Mouse (Mus musculus) embryonic facial prominence, embryonic 12.5 days (tissue): ENCODE measurements around the gene Stat3. TPM values are rescaled to one million over a fixed set of nuclear protein-coding genes. Genes with fewer than 3 reads are reported as not detected.
A peak's percentile ranks its signal among the peaks of the same experiment; 100 is the strongest.

Experiments
- ATAC-seq: fragments of 200-750 bp; cut with Nextera tagmentation; 2 replicates; pipeline ENCODE4 v1.8.0; 2017; ENCODE audit not compliant: insufficient number of reproducible peaks, insufficient read depth, low FRiP score, low TSS enrichment
- H3K27ac ChIP-seq: fragments of 300-500 bp; sonication (generic); 2 replicates; pipeline ENCODE4 v1.5.1; 2016; ENCODE audit warnings: mild to moderate bottlenecking
- H3K27me3 ChIP-seq: fragments of 300-500 bp; sonication (generic); 2 replicates; pipeline ENCODE4 v1.6.1; 2016; ENCODE audit warnings: mild to moderate bottlenecking, moderate library complexity
- H3K36me3 ChIP-seq: fragments of 300-500 bp; sonication (generic); 2 replicates; pipeline ENCODE4 v1.6.1; 2016; ENCODE audit warnings: mild to moderate bottlenecking
- H3K4me1 ChIP-seq: fragments of 300-500 bp; sonication (generic); 2 replicates; pipeline ENCODE4 v1.6.1; 2016
- H3K4me2 ChIP-seq: fragments of 300-500 bp; sonication (generic); replicated peaks from 2 replicates; pipeline ENCODE4 v1.6.1; 2016; ENCODE audit warnings: mild to moderate bottlenecking, moderate library complexity
- H3K4me3 ChIP-seq: fragments of 300-500 bp; sonication (generic); 2 replicates; pipeline ENCODE4 v1.5.1; 2016; ENCODE audit warnings: mild to moderate bottlenecking
- H3K9ac ChIP-seq: fragments of 300-500 bp; sonication (generic); 2 replicates; pipeline ENCODE4 v1.6.1; 2016; ENCODE audit warnings: mild to moderate bottlenecking, moderate library complexity
- H3K9me3 ChIP-seq: fragments of 300-500 bp; sonication (generic); 2 replicates; pipeline ENCODE4 v1.6.1; 2016; ENCODE audit warnings: mild to moderate bottlenecking, moderate library complexity
- WGBS: fragments of 180-500 bp; shearing (Covaris S2); methylation state at CpG from one replicate; pipeline ENCODE4 v1.1.7; 2016; 5-methylcytosine and 5-hydroxymethylcytosine counted together
- polyA plus RNA-seq: library from polyadenylated mRNA; unstranded; fragments of >200 nt; fragmentation: Nextera tagmentation; extraction: Ambion mirVana; gene quantifications from 2 replicates; pipeline ENCODE4 v1.2.1, GENCODE M21; 2016

The Stat3 gene
- polyA plus RNA-seq, 1 experiment from 2014 or later, result 38.4 TPM

DNA sequence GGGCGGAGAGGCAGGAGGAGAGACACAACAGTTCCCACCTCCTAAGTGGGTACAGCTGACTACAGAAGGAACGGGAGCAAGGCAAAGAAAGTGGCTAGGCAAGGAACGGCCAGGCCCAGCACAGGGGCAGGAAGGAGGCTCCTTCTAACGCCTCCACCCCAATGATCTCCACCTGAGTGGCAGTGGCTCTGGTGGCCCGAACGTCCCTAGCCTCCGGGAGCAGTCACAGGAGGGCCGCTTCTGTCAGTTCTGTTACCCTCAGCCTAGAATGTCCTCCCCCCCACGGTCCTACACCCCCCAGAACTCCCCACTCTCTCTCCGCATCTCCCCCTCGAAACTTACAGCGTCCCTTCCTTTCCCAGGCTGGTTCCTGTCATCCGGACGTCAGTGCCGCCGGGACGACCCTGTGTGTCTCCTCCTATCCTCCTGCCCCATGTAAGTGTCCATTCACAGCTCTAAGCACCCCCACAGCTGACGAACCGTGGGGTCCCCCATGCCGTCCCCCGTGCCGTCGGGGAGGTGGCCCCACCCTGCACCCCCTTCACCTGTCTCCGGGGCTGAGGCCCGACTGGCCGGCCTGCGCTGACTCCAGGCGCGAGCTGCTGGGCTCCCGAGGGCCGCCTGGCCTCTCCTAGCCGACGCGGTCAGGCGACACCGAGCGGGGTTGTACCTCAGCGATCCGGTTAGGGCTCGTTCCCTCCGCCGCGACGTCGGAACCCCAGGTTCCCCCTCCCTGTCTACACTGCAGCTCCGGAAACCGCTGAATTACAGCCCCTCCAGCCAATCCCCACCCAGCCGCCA lies 429 bp downstream of the Stat3 start:
- H3K27ac ChIP-seq, result peak overlapping the region; percentile 69

DNA sequence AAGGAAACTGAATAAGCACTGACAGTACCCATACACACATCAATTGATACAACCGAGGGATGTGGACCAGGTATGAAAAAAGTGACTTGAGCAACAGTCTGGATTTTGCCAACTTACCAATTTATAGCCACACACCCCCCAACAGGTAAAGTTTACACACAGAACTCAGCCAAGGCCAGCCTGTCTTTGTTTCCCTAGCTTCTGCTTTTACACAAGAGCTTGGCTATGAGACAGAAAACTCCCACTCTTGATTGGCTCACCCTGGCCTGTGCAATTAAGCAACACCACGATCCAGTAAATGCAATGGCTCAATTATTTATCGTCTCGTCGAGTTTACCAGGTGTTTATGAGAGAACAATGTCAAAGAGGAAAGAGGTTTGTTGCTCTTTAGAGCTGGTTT lies 1.2 kb downstream of the Stat3 start:
- peak overlapping the region; percentile 72 for H3K4me2 ChIP-seq

More for the DNA sequence above, 429 bp downstream of the Stat3 start:
- ATAC-seq, result no peak; the same call in 1 of the 2 replicates
- no peaks in the 10 kb centered on the region for H3K36me3 ChIP-seq
- H3K9ac ChIP-seq, result peak overlapping the region; percentile 72
- 1% methylated on average over 47 of the region's 48 CpGs for WGBS
- 0 out of 2 replicates have a peak, but pooled peaks cover 4% of the 10 kb centered on the region for H3K4me1 ChIP-seq
- no peaks in the 10 kb centered on the region for H3K9me3 ChIP-seq
- no peaks in the 10 kb centered on the region for H3K27me3 ChIP-seq
- H3K4me3 ChIP-seq, result peak overlapping the region; percentile 65
- peak overlapping the region; percentile 72 for H3K4me2 ChIP-seq

DNA sequence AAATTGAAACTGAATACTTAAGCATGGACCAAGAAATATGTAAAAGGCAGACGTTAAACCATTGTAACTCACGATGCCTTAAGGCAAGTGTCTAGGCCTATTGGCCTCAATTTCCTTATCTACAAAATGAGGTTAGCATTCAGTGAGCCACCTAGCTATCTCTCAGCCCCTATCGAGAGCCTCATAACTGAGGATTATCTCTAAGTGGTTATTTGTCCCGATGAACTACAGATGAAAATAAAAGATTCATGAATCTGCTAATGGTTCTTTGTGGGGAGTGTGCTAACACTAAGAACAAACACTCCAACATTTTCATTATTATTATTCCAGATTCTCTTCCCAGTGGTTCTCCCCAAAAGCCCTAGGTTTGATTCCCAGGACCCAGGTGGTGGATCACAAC lies 2.0 kb downstream of the Stat3 start:
- H3K27me3 ChIP-seq, result no peaks in the 10 kb centered on the region
- H3K27ac ChIP-seq, result no peak overlapping the region
- H3K4me2 ChIP-seq, result no peak overlapping the region
- H3K9ac ChIP-seq, result no peak overlapping the region
- H3K9me3 ChIP-seq, result no peaks in the 10 kb centered on the region
- no peaks in the 10 kb centered on the region for H3K36me3 ChIP-seq
- WGBS, result 67% methylated on average over 4 of the region's 4 CpGs
- H3K4me1 ChIP-seq, result 0 out of 2 replicates have a peak, but pooled peaks cover 4% of the 10 kb centered on the region
- H3K4me3 ChIP-seq, result no peak overlapping the region
- ATAC-seq, result no peak

More for the DNA sequence above, 1.2 kb downstream of the Stat3 start:
- no peak for ATAC-seq
- Histone ChIP-seq H3K27ac (no peak overlapping the region), H3K9ac (no peak overlapping the region), H3K4me3 (peak overlapping the region; percentile 65; the same call in 1 of the 2 replicates), H3K36me3 (no peaks in the 10 kb centered on the region), H3K4me1 (0 out of 2 replicates have a peak, but pooled peaks cover 4% of the 10 kb centered on the region), H3K27me3 (no peaks in the 10 kb centered on the region), H3K9me3 (no peaks in the 10 kb centered on the region)
- 27% methylated on average over 5 of the region's 5 CpGs for WGBS

DNA sequence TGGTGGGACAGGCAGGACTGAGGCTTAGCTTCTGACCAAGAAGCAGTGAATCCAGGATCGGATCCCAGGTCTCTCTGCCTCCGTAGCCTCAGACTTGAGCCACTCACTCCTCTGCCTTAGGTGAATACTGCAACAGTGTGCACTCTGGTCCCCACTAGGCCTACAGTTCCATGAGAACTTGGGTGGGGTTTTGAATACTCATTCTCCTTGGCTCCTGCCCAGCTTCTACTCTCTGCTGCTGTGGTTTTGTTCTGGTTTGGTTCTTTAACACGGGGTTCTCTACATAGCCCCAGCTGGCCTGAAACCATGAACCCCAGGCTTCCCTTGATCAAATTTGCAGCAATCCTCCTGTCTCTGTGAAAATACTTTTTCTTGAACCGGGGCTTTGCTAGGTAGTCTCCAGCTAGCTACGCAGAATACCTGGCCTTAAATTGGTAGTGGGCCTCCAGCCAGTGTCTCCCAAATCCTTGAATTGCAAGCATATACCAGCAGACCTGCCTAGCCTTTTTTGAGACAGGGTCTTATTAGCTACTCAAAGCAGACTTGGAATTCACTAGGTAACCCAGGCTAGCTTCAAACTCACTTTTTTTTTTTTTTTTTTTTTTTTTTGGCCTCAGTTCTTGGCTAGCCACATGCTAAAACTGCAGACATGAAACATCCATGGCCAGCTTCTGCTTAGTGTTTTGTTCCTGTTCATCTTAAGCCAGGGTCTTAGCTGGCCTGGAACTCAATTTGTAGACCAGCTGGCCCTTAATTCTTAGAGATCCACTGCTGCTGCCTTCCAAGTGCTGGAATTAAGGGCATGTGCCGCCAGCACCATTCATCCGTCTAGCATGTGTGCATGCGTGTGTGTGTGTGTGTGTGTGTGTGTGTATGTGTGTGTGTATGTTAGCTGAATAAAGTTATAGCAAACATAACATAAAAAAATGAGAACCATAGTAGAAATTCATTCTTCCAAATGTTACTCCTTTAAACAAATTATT lies 3.7 kb downstream of the Stat3 start:
- no peaks in the 10 kb centered on the region for H3K36me3 ChIP-seq
- no peaks in the 10 kb centered on the region for H3K9me3 ChIP-seq
- H3K4me1 ChIP-seq, result 0 out of 2 replicates have a peak, but pooled peaks cover 4% of the 10 kb centered on the region
- no peak overlapping the region for H3K4me2 ChIP-seq
- no peak for ATAC-seq
- no peak overlapping the region for H3K27ac ChIP-seq
- H3K4me3 ChIP-seq, result no peak overlapping the region
- 87% methylated on average over 8 of the region's 8 CpGs for WGBS
- no peak overlapping the region for H3K9ac ChIP-seq
- H3K27me3 ChIP-seq, result no peaks in the 10 kb centered on the region

DNA sequence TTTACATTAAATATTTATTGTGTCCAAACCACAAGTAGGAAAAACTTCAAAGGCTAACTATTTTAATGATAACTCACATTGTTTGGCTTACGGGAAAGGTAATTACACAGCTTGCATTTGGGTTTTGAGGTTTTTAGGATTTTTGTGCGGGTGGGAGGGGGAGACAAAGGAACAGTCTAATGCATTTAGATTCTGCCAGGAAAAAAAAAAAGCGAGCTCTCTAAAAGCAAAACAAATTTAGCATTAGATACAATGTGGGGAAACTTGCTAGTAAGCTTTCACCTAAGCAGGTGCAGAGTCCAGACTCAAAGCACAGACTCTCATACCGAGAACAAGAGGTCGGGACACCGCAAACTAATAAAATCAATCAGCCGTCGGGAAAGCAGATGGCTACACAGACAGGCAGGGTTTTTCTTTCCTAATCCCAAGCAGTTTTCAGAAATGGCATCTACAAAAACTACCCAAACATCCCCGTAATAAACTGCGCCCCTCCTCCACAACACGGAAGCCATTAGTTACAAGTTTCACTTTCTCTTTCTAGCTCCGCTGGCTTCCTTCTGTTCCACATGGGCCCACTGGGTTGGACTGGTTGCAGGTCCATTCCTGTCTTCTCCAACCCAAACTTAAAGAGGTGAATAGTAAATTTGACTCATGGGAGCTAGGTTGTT lies 8.0 kb downstream of the Stat3 start:
- H3K9ac ChIP-seq, result no peak overlapping the region
- no peaks in the 10 kb centered on the region for H3K27me3 ChIP-seq

DNA sequence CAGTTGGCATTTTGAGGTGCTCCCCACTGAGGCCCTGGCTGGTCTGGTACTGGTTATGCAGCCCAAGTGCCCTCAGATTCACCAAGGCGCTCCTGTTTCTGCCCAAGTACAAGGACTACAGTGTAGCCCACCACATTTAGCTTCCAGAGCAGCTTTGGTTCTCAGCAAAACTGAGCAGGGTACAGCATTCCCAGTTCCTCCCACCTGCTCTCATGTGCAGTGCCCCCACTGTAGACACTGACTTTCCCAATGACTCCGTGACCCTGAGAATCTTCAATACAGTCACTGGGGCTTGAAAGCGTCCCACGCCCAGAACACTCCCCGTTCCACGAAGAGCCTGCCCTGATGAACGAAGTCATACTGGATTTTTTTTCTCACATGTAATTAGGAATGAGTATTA lies 8.7 kb downstream of the Stat3 start:
- Histone ChIP-seq H3K9me3 (no peaks in the 10 kb centered on the region), H3K27me3 (no peaks in the 10 kb centered on the region), H3K36me3 (no peaks in the 10 kb centered on the region), H3K4me1 (no peaks in the 10 kb centered on the region), H3K4me2 (no peak overlapping the region), H3K9ac (no peak overlapping the region), H3K27ac (no peak overlapping the region), H3K4me3 (no peak overlapping the region)
- WGBS, result 80% methylated on average over 7 of the region's 7 CpGs
- ATAC-seq, result no peak

More for the DNA sequence above, 8.0 kb downstream of the Stat3 start:
- ATAC-seq, result no peak
- Histone ChIP-seq H3K9me3 (no peaks in the 10 kb centered on the region), H3K27ac (no peak overlapping the region), H3K4me1 (no peaks in the 10 kb centered on the region), H3K36me3 (no peaks in the 10 kb centered on the region), H3K4me3 (no peak overlapping the region), H3K4me2 (no peak overlapping the region)
- 70% methylated on average over 12 of the region's 12 CpGs for WGBS

DNA sequence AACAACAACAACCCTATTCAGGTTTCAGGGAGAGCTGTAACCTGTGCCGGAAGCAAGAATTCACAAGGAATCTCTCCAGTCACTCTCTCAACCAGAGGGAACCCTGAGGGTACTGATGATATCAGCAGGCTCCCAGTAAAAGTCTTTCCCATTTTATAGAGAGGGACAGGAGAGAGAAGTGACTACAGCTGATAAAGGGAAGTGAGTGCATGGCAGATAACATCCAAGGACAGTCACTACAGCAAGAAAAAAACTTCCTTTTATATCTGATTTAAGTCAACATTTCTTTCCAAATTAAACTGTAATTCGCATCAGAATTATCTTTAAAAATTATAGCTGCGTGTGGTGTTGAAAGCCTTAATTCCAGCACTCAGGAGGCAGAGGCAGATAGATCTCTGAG lies 12.0 kb downstream of the Stat3 start:
- Histone ChIP-seq H3K36me3 (no peaks in the 10 kb centered on the region), H3K4me2 (no peak overlapping the region), H3K4me1 (no peaks in the 10 kb centered on the region), H3K27ac (no peak overlapping the region), H3K9me3 (no peaks in the 10 kb centered on the region), H3K27me3 (no peaks in the 10 kb centered on the region), H3K4me3 (no peak overlapping the region), H3K9ac (no peak overlapping the region)
- WGBS, result 83% methylated on average over 3 of the region's 3 CpGs
- no peak for ATAC-seq

DNA sequence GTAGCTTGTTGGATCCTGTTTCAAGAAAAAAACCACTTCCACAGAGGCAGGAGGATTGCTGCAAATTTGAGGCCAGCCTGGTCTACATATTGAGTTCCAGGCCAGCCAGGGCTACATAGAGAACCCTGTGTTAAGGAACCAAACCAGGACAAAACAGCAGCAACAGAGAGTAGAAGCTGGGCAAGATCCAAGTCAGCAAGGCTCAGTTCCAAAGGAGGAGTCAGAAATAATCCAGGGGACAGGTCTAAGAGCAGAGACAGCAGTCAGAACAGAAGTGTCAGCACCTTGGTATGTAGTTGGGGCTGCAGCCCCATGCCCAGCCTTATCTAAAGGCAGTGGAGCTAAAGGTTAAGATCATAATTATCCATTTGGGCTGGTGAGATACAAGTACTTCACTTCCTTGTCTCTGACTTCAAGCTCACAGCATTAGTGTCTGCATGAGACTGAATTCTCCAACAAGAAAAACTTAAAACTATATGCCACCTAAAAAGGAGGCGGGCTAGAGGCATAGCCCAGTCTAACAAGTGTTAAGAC lies 14.9 kb downstream of the Stat3 start:
- WGBS, result 89% methylated on average over 1 of the region's 1 CpGs

DNA sequence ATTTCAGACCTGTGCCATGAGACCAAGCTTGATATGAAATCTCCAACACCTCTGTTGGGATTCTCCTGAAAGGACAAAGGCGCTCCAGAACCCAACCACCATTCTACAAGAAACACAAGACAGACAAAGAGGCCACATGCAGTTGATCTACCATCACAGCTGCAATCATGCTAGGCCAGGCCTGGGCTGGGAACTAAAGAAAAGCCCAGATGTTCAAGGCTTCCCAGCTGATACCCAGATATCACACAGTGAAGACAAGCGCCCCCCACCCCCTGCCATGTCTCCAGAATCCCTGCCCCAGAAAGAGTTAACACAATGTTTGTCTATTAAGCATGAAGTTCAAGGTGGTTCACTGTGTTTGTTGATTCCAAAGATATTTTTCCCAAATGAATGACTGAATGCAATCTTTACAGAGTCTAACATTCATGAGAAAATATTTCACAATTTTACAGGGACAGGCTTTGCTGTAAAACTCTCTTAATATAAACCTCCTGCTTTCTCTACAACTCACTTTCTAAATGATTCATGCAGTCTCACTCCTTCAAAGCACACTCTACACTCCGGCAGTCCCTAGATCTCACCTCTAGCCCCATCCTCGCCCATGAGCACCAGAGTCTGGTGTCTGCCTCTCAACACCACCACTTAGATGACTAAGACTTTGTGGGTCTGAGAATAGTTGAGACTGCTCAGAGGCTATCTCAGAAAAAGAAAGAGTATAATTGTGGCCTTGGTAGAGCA lies 18.3 kb downstream of the Stat3 start:
- no peak overlapping the region for H3K9ac ChIP-seq
- no peaks in the 10 kb centered on the region for H3K27me3 ChIP-seq
- no peaks in the 10 kb centered on the region for H3K4me1 ChIP-seq
- WGBS, result 91% methylated on average over 4 of the region's 4 CpGs
- no peak overlapping the region for H3K4me2 ChIP-seq
- no peak for ATAC-seq
- no peaks in the 10 kb centered on the region for H3K9me3 ChIP-seq
- no peak overlapping the region for H3K27ac ChIP-seq
- H3K36me3 ChIP-seq, result no peaks in the 10 kb centered on the region
- no peak overlapping the region for H3K4me3 ChIP-seq

More for the DNA sequence above, 14.9 kb downstream of the Stat3 start:
- no peak overlapping the region for H3K27ac ChIP-seq
- no peaks in the 10 kb centered on the region for H3K9me3 ChIP-seq
- no peak for ATAC-seq
- no peaks in the 10 kb centered on the region for H3K36me3 ChIP-seq
- no peak overlapping the region for H3K9ac ChIP-seq
- no peak overlapping the region for H3K4me3 ChIP-seq
- no peak overlapping the region for H3K4me2 ChIP-seq
- H3K4me1 ChIP-seq, result no peaks in the 10 kb centered on the region
- no peaks in the 10 kb centered on the region for H3K27me3 ChIP-seq

DNA sequence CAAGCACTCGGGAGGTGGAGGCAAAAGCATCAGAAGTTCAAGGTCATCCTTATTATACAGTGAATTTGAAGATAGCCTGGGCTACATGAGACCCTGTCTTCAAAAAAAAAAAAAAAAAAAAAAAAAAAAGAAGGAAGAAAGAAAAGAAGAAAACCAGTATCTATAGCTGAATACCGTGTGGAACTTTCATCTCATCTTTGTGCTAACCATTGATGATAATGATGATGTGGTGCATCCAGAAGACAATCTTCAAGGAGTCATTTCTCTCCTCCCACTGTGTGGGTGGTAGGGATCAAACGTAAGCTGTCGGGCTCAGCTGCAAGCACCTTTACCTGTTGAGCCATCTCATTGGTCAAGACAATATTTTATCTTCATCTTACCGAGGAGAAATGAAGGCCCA lies 21.3 kb downstream of the Stat3 start:
- no peak overlapping the region for H3K4me2 ChIP-seq
- H3K9me3 ChIP-seq, result no peaks in the 10 kb centered on the region
- no peak overlapping the region for H3K4me3 ChIP-seq
- 94% methylated on average over 5 of the region's 5 CpGs for WGBS
- H3K9ac ChIP-seq, result no peak overlapping the region
- no peak for ATAC-seq
- H3K27ac ChIP-seq, result no peak overlapping the region
- H3K4me1 ChIP-seq, result no peaks in the 10 kb centered on the region
- no peaks in the 10 kb centered on the region for H3K27me3 ChIP-seq
- H3K36me3 ChIP-seq, result no peaks in the 10 kb centered on the region
